Mouse (Mus musculus) left cerebral cortex, postnatal 14 days (tissue): ENCODE measurements around the gene Mapk10. TPM values are rescaled to one million over a fixed set of nuclear protein-coding genes. Genes with fewer than 3 reads are reported as not detected.
"Not testable (repeated sequence)": the region's sequence is repeated elsewhere in the genome, so short reads cannot be mapped to it uniquely, and the experiment has no call there.

Experiments
- DNase-seq, 2 experiments: peaks; one replicate each; pipeline ENCODE4 v3.0.0; 2021 to 2022; ENCODE audit warnings: low spot score in 2 of 2, mixed read lengths in 1 of 2
- intact Hi-C: fragments of 180-260 bp; cut with DNase I; formaldehyde crosslinking; loops from one replicate; pipeline ENCODE4 v1.15.1; 2025
- total RNA-seq, 2 experiments: library from RNA; stranded (reverse); gene quantifications; 2 replicates each; pipeline ENCODE4 v1.2.3; 2021

The Mapk10 gene
- total RNA-seq, 2 experiments from 2014 or later, result 344 to 377 TPM

DNA sequence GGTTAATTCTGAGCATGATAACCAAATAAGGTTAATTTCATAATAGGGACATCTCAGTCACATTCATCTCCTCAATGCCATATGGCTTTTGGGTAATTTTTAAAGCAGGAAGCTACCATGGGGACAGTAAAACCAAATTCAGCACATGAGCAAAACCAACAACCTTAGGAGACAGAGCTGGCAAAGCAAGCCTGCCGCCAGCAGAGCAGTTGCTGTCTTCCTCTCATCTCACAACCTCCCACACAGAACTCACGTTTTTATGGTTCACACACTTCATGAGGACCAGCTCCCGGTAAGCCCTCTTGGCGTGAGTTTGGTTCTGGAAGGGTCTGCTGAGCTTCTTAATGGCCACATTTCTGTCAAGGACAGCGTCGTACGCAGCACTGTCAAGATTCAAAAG lies 214.8 kb downstream of the Mapk10 start:
- intact Hi-C loops, result no loop called here
- peak in 1 of 2 experiments; percentile 34 for DNase-seq

- DNase-seq, result no peak
- intact Hi-C loops, result no loop called here
Observed at GRCm38 (mm10) chr5:102995928-102996327, 215.2 kb downstream of the Mapk10 start.

DNA sequence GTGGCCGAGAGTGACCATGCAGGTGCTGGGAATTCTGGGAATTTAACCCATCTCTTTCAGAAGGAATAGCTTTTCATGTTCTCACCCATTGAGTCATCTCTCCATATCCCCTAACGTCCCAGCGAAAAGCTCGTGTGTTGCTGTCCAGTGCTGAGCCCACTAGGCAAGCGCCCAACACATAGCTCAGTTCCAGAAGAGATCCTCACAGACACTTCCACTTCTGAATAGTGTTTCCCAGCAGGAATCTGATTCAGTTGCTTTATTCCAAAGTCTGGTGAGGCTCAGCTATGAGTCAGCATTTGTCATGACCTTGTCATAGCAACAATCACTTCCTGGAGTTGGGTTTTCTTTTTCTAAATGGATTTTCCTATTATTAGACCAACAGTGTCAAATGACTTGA lies 217.2 kb downstream of the Mapk10 start:
- intact Hi-C loops, result no loop called here
- DNase-seq, result no peak

DNA sequence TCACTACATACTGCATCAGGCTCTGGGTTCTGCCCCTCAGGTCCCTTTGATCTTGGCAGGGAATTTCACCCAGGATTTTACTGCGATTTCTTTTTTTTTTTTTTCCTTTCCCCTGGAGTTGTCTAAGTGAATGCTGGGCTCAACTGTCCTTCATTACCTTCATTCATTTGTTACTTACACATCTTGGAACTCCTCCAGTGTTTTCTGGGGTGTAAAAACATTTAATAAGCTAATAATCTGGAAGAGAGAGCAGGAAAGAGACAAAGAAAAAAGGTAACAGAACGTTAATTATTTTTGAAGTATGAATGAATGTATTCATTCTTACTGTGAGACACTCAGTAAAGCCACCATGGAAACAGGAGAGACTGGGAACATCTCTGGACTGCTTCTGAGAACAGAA lies 219.4 kb downstream of the Mapk10 start:
- intact Hi-C loops, result no loop called here
- DNase-seq, result no peak

- no peak for DNase-seq
- intact Hi-C loops, result no loop called here
Observed at GRCm38 (mm10) chr5:102978382-102978781, 232.8 kb downstream of the Mapk10 start.

GRCm38 (mm10) chr5:102977138-102977537 lies 234.0 kb downstream of the Mapk10 start:
- intact Hi-C loops, result no loop called here
- DNase-seq, result no peak

GRCm38 (mm10) chr5:102976540-102976939 lies 234.6 kb downstream of the Mapk10 start:
- intact Hi-C loops, result no loop called here
- DNase-seq, result no peak

DNA sequence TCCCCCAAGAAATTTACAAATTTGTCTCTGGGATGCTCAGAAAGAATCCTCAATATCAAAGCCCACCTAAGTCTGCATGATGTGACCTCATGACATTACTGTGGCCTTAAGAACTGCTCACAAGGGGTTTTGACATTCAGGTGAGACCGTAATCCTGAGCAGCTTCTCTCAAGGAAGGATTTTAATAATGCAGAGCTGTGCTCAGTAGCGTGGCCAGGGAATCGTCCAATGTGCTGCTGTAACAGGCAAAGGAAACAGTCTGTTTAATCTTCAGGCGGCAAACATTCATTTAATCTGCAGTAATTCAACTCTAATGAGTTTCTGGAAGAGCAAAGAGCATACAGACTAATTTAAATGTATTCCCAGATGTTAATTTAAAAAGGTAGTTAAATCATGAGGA lies 236.7 kb downstream of the Mapk10 start:
- no peak for DNase-seq
- intact Hi-C loops, result no loop called here

GRCm38 (mm10) chr5:102964396-102964795 lies 246.7 kb downstream of the Mapk10 start:
- intact Hi-C loops, result no loop called here

GRCm38 (mm10) chr5:102953414-102953813 lies 257.7 kb downstream of the Mapk10 start:
- peak; percentile 51 to 55 for DNase-seq
- intact Hi-C loops, result no loop called here

More at GRCm38 (mm10) chr5:102964396-102964795, 246.7 kb downstream of the Mapk10 start:
- no peak for DNase-seq

GRCm38 (mm10) chr5:102952918-102953317 lies 258.2 kb downstream of the Mapk10 start:
- intact Hi-C loops, result no loop called here
- no peak for DNase-seq

- intact Hi-C loops, result no loop called here
- no peak for DNase-seq
Observed at GRCm38 (mm10) chr5:102947061-102947711, 263.9 kb downstream of the Mapk10 start.

DNA sequence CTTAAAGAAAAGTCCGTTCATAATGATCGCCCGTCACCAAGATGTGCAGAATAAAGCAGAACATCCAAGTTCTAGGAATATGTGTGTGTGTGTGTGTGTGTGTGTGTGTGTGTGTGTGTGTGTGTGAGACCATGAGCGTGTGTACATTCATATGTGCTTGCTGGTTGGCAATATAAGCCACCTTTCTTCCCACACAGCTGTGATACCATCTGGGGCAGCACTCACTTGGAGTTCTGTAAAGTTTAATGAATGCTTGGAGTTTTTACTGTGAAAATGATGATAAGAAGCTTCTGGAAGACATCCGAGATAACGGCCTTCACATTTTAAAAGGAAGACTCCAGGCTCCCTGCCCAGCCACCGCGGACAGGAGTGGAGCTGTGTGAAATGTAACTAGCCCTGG lies 264.5 kb downstream of the Mapk10 start:
- intact Hi-C loops, result no loop called here
- peak; percentile 55 to 73 for DNase-seq

- DNase-seq, result peak; percentile 46 to 56
- intact Hi-C loops, result not testable (repeated sequence)
Observed at GRCm38 (mm10) chr5:102943864-102944630, 267.1 kb downstream of the Mapk10 start.

GRCm38 (mm10) chr5:102930161-102930560 lies 281.0 kb downstream of the Mapk10 start:
- no peak for DNase-seq
- intact Hi-C loops, result no loop called here

DNA sequence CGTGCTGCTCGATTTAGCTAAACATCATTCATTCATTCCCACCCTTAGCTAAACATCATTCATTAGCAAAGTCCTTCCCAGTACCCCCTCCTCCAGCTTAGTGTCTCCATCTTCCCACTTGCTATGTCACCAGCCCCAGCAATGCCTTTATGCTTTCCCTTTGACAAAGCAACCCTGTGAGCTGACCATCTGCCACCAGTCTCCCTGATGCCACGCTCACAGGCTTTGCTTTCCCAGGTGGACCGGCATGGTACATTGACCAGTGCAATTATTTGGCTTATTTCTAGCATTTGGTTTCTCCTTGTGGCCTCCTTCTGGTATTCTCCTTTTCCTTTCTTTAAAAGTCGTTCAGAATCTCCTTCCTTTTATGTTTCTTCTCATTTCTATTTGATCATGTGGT lies 284.3 kb downstream of the Mapk10 start:
- DNase-seq, result no peak
- intact Hi-C loops, result no loop called here

- intact Hi-C loops, result no loop called here
- DNase-seq, result no peak
Observed at GRCm38 (mm10) chr5:102920199-102920598, 290.9 kb downstream of the Mapk10 start.

DNA sequence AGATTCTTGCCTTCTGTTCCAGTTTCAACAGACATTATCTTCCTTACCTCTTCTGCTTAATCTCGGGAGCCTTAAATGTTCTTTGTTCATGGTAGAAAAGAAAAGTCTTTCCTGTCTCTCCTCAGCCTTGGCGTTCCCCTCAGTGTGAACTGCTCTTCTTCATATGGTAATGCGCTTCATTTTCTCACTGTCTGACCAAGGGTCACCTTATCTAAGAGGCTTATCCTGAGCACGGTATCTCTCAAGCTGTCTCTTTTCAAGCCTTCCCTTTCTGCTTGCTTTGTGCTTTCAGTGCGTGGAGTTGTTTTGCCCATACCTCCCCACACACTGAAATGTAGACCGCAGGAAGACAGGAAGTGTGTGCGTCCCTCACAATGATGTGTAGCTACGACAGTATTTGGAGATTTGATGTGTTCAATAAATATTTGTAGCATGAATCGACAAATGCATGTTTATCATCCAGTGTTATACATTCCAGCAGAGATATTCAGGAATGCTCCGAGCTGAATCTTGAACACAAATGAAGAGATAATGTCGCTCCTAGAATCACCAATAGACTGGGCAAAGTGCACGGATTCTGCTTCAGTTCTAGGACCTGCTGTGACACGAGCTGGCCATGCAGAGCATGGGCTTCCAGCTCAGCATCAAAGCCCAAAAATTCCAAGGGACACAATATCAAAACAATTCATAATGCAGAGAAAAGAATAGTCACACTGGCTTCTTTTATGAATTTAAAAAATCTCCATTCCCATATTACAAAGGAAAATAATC lies 305.5 kb downstream of the Mapk10 start:
- intact Hi-C loops, result no loop called here
- DNase-seq, result no peak

DNA sequence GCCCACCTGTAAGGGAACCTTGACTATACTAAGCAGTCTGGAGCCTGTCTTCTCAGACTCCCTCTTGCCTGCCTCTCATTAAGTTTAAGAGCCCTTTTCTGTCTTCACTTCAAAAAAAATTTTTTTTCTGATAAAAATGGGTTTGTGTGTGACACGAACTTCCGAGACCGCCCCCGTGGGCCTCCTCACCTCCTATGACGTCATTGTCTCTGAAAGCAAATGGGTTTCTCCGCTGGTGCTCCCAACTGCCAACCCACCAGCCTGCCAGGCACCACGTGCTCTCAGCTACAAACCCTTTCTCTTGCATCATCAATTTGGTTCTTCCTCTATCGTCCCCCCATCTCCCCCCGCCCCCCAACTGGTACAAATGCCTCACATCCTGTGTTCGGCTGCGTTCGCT lies 307.1 kb downstream of the Mapk10 start:
- no peak for DNase-seq

DNA sequence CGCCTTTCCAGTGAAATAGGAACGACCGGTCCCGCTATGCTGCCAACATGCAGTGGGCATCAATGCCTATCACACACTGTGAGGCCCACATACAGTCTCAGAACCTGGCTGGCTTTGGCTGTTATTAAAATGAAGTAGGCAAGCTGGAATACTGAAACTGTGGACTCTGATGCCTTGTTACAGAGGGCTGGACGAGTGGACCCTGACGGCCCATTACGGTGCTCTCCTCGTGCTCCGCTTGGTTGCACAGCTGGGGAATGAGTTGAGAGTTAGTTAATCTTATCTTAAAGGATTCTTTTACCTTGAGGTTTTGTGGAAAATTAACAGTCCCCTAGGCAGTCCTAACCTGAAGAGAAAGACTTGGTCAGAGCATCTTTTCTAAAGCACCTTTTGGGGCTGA lies 307.6 kb downstream of the Mapk10 start:
- intact Hi-C loops, result no loop called here
- no peak for DNase-seq

More for the DNA sequence above, 307.1 kb downstream of the Mapk10 start:
- intact Hi-C loops, result no loop called here
